Mouse (Mus musculus): ENCODE data around the gene Nup62. TPM values are rescaled to one million over a fixed set of nuclear protein-coding genes. Genes with fewer than 3 reads are reported as not detected.

The Nup62 gene
- polyA plus RNA-seq, 1 experiment, result 77.0 TPM

DNA sequence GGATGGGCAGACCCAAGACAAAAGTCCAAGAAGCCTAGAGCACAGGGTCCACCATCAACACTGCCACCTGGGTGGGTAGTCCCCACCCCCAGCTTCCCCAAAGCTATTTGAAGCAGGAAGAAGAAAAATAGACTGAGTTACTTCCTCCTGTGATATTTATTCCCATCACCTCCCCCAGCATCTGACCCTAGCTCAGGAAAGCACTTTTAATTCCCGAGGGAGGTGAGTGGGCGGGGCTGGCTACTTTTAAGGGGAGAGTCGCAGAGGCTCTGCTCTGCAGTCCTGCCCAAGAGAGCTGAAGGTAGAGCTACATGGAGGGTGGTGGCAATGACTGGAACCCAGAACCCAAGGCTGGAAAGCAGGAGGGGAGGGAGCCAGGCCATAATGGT lies 20.1 kb downstream of the Nup62 start:
- H3K4me3 ChIP-seq, result no peak overlapping the region
- H3ac ChIP-seq (ENCODE audit: control insufficient read depth, insufficient read length), result no peak overlapping the region
- no peak for TF ChIP-seq REST (IDR thresholded peaks at IDR 0.05; ENCODE audit: insufficient read depth, insufficient read length)
- peaks cover 6% of the 10 kb centered on the region for H3K79me2 ChIP-seq (ENCODE audit: control insufficient read depth, insufficient read depth)
- H3K4me2 ChIP-seq (ENCODE audit: low read depth), result no peak overlapping the region
- no peaks in the 10 kb centered on the region for H3K27me3 ChIP-seq (ENCODE audit: control insufficient read depth, insufficient read depth, insufficient read length)
- H3K36me3 ChIP-seq (ENCODE audit: control insufficient read depth, insufficient read depth), result peaks cover 9% of the 10 kb centered on the region

DNA sequence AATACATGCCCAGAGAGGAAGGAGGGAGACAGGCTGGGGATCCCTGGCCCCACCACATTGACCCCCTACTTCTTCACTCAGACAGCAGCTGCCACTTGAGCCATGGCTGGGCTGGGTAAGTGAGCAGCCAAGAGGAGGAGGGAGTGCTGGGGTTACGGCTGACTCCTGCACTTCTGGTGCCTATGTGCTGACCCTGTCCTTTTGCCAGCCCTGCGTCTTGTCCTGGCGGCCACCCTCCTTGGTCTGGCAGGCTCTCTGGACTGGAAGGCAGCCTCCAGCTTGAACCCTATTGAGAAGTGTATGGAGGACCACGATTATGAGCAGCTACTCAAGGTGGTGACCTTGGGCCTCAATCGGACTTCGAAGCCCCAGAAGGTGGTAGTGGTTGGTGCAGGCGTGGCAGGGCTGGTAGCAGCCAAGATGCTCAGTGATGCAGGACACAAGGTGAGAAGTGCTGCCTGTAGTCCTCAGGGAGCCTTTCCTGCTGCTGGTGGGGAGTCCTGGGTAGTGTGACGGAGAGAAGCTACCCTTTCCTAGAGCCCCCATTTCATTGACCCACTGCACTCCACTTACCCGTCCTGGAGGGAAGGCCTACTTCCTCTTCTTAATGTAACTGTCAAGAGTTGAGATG lies 20.6 kb downstream of the Nup62 start:
- Histone ChIP-seq H3K4me3 (no peak overlapping the region), H3ac (ENCODE audit: control insufficient read depth, insufficient read length) (no peak overlapping the region), H3K36me3 (ENCODE audit: control insufficient read depth, insufficient read depth) (peaks cover 4% of the 10 kb centered on the region), H3K27me3 (ENCODE audit: control insufficient read depth, insufficient read depth, insufficient read length) (no peaks in the 10 kb centered on the region), H3K79me2 (ENCODE audit: control insufficient read depth, insufficient read depth) (peaks cover 2% of the 10 kb centered on the region), H3K4me2 (ENCODE audit: low read depth) (no peak overlapping the region)
- TF ChIP-seq TCF3 (IDR thresholded peaks at IDR 0.05; ENCODE audit: insufficient read length, low read depth) (no peak), POLR2AphosphoS2 (IDR thresholded peaks at IDR 0.05; ENCODE audit: insufficient read length, low read depth) (peak; percentile 62), CEBPB (IDR thresholded peaks at IDR 0.05; ENCODE audit: insufficient read depth, poor library complexity, severe bottlenecking) (no peak), MYOD1 (IDR thresholded peaks at IDR 0.05; ENCODE audit: control insufficient read depth in 1 of 3, insufficient read length in 2 of 3, low read depth in 2 of 3) (no peak), MAX (IDR thresholded peaks at IDR 0.05; ENCODE audit: low read depth) (no peak)

DNA sequence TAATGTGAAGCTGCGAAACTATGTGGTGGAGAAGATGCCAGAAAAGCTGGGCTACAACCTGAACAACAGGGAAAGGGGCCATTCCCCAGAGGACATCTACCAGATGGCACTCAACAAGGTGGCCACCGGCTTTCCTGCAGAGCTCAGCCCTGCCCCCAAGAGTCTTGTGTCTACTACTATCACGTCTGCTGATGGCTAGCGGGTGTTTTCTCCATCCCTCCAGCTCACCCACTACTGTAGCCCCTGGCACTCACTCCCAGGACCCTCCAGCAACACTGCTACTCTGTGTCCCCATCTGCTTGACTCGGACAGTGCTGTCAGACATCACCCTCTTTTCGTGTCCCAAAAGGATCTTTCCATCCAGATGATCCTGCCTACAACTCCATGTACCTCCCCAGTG lies 22.2 kb downstream of the Nup62 start:
- Histone ChIP-seq H3ac (ENCODE audit: control insufficient read depth, insufficient read length) (no peak overlapping the region), H3K36me3 (ENCODE audit: control insufficient read depth, insufficient read depth) (no peaks in the 10 kb centered on the region), H3K4me2 (ENCODE audit: low read depth) (no peak overlapping the region), H3K27me3 (ENCODE audit: control insufficient read depth, insufficient read depth, insufficient read length) (no peaks in the 10 kb centered on the region), H3K4me3 (no peak overlapping the region), H3K79me2 (ENCODE audit: control insufficient read depth, insufficient read depth) (no peaks in the 10 kb centered on the region)
- TF ChIP-seq POLR2A (IDR thresholded peaks at IDR 0.05; ENCODE audit: insufficient read length, low read depth) (no peak), POLR2AphosphoS2 (IDR thresholded peaks at IDR 0.05; ENCODE audit: insufficient read length, low read depth) (peak; percentile 70)

DNA sequence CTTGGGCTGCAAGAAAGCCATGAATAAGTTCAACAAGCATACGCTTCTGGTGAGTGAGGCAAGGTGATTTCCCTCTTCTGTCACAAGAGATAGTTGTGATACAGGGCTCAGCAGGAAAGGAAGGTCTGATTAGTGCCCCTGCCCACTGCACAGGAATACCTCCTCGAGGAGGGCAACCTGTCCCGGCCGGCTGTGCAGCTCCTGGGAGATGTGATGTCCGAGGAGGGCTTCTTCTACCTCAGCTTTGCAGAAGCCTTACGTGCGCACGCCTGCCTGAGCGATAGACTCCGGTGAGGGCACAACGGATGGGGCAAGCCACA lies 23.2 kb downstream of the Nup62 start:
- H3K4me3 ChIP-seq, result no peak overlapping the region
- H3K79me2 ChIP-seq (ENCODE audit: control insufficient read depth, insufficient read depth), result no peaks in the 10 kb centered on the region
- no peaks in the 10 kb centered on the region for H3K27me3 ChIP-seq (ENCODE audit: control insufficient read depth, insufficient read depth, insufficient read length)
- no peak overlapping the region for H3ac ChIP-seq (ENCODE audit: control insufficient read depth, insufficient read length)
- H3K36me3 ChIP-seq (ENCODE audit: control insufficient read depth, insufficient read depth), result no peaks in the 10 kb centered on the region
- H3K4me2 ChIP-seq (ENCODE audit: low read depth), result no peak overlapping the region
- no peak for TF ChIP-seq POLR2AphosphoS2 (IDR thresholded peaks at IDR 0.05; ENCODE audit: insufficient read length, low read depth)
- TF ChIP-seq TCF3 (IDR thresholded peaks at IDR 0.05; ENCODE audit: insufficient read length, low read depth), result no peak
- TF ChIP-seq MYOD1 (IDR thresholded peaks at IDR 0.05; ENCODE audit: control insufficient read depth in 1 of 3, insufficient read length in 2 of 3, low read depth in 2 of 3), result no peak
- no peak for TF ChIP-seq SRF (IDR thresholded peaks at IDR 0.05; ENCODE audit: control insufficient read depth, insufficient read length, low read depth)

DNA sequence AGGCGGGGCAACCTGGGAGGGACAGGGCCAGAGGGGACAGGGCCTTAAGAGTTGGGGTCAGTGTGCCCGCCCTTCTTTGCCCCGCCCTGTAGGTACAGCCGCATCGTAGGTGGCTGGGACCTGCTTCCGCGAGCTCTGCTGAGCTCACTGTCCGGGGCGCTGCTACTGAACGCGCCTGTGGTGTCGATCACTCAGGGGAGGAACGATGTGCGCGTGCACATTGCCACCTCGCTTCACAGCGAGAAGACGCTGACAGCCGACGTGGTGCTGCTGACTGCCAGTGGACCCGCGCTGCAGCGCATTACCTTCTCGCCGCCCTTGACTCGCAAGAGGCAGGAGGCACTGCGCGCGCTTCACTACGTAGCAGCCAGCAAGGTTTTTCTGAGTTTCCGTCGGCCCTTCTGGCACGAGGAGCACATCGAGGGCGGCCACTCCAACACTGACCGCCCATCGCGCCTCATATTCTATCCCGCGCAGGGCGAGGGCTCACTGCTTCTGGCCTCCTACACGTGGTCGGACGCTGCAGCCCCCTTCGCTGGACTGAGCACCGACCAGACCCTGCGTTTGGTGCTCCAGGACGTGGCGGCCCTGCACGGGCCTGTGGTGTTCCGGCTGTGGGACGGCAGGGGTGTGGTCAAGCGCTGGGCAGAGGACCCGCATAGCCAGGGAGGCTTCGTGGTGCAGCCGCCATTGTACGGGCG lies 23.8 kb downstream of the Nup62 start:
- TF ChIP-seq POLR2AphosphoS2 (IDR thresholded peaks at IDR 0.05; ENCODE audit: insufficient read length, low read depth) (peak; percentile 67), POLR2A (IDR thresholded peaks at IDR 0.05; ENCODE audit: insufficient read length, low read depth) (peak; percentile 24), E2F4 (IDR thresholded peaks at IDR 0.05; ENCODE audit: insufficient read depth) (no peak)
- Histone ChIP-seq H3K4me2 (ENCODE audit: low read depth) (no peak overlapping the region), H3ac (ENCODE audit: control insufficient read depth, insufficient read length) (no peak overlapping the region), H3K79me2 (ENCODE audit: control insufficient read depth, insufficient read depth) (no peaks in the 10 kb centered on the region), H3K36me3 (ENCODE audit: control insufficient read depth, insufficient read depth) (no peaks in the 10 kb centered on the region), H3K4me3 (no peak overlapping the region), H3K27me3 (ENCODE audit: control insufficient read depth, insufficient read depth, insufficient read length) (no peaks in the 10 kb centered on the region)

DNA sequence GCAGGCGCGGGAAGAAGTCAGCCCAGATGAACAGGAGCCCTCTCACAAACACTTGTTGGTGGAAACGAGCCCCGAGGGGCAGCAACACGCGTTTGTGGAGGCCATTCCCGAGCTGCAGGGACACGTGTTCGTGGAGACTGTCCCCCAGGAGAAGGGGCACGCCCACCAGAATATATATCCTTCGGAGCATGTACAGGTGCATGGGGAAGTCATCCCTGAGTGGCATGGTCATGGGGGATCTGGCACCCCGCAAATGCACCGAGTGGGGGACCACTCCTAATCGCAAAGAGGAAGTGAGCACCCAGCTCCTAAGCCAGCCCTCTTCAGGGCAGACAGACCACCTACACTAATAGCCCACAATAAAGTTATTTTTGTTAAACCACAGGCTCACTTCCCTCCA lies 24.5 kb downstream of the Nup62 start:
- no peak overlapping the region for H3K4me2 ChIP-seq (ENCODE audit: low read depth)
- no peaks in the 10 kb centered on the region for H3K27me3 ChIP-seq (ENCODE audit: control insufficient read depth, insufficient read depth, insufficient read length)
- H3K36me3 ChIP-seq (ENCODE audit: control insufficient read depth, insufficient read depth), result no peaks in the 10 kb centered on the region
- H3ac ChIP-seq (ENCODE audit: control insufficient read depth, insufficient read length), result no peak overlapping the region
- TF ChIP-seq POLR2AphosphoS2 (IDR thresholded peaks at IDR 0.05; ENCODE audit: insufficient read length, low read depth), result peak; percentile 52
- no peak for TF ChIP-seq MYOG (IDR thresholded peaks at IDR 0.05; ENCODE audit: control insufficient read depth in 1 of 3, insufficient read depth in 1 of 3, insufficient read length in 2 of 3, low read depth in 2 of 3)
- no peaks in the 10 kb centered on the region for H3K79me2 ChIP-seq (ENCODE audit: control insufficient read depth, insufficient read depth)
- no peak overlapping the region for H3K4me3 ChIP-seq

Data from myocyte (in vitro differentiated cells).